Mouse (Mus musculus) kidney, embryonic 15.5 days (tissue): ENCODE measurements around the gene Thtpa. TPM values are rescaled to one million over a fixed set of nuclear protein-coding genes. Genes with fewer than 3 reads are reported as not detected.
A peak's percentile ranks its signal among the peaks of the same experiment; 100 is the strongest.

ENCODE experiments used
- ATAC-seq: fragments of 200-750 bp; cut with Nextera tagmentation; replicated peaks from 2 replicates; pipeline ENCODE4 v1.8.0; 2017; ENCODE audit warnings: moderate TSS enrichment; ENCODE audit not compliant: low FRiP score
- H3K27ac ChIP-seq: fragments of 300-500 bp; sonication (generic); 2 replicates; pipeline ENCODE4 v1.5.1; 2015; ENCODE audit warnings: mild to moderate bottlenecking, inconsistent platforms
- H3K27me3 ChIP-seq: fragments of 300-500 bp; sonication (generic); 2 replicates; pipeline ENCODE4 v1.6.1; 2015; ENCODE audit warnings: inconsistent platforms
- H3K36me3 ChIP-seq: fragments of 300-500 bp; sonication (generic); 2 replicates; pipeline ENCODE4 v1.6.1; 2015; ENCODE audit warnings: inconsistent platforms
- H3K4me1 ChIP-seq: fragments of 300-500 bp; sonication (generic); 2 replicates; pipeline ENCODE4 v1.6.1; 2015; ENCODE audit warnings: inconsistent platforms
- H3K4me2 ChIP-seq: fragments of 300-500 bp; sonication (generic); 2 replicates; pipeline ENCODE4 v1.6.1; 2015; ENCODE audit warnings: moderate library complexity, mild to moderate bottlenecking, inconsistent platforms
- H3K4me3 ChIP-seq: fragments of 300-500 bp; sonication (generic); replicated peaks from 2 replicates; pipeline ENCODE4 v1.5.1; 2015; ENCODE audit warnings: mild to moderate bottlenecking, inconsistent platforms
- H3K9ac ChIP-seq: fragments of 300-500 bp; sonication (generic); 2 replicates; pipeline ENCODE4 v1.6.1; 2015; ENCODE audit warnings: mild to moderate bottlenecking, inconsistent platforms
- H3K9me3 ChIP-seq: fragments of 300-500 bp; sonication (generic); replicated peaks from 2 replicates; pipeline ENCODE4 v1.6.1; 2016; ENCODE audit warnings: inconsistent platforms
- WGBS: fragments of 180-500 bp; shearing (Covaris S2); methylation state at CpG from one replicate; pipeline ENCODE4 v1.1.7; 2015; ENCODE audit warnings: mixed read lengths; 5-methylcytosine and 5-hydroxymethylcytosine counted together
- polyA plus RNA-seq: library from polyadenylated mRNA; unstranded; fragments of >200 nt; fragmentation: Nextera tagmentation; extraction: Ambion mirVana; gene quantifications from 2 replicates; pipeline ENCODE4 v1.2.1, GENCODE M21; 2015

The Thtpa gene
- polyA plus RNA-seq, 1 experiment from 2014 or later, result 21.5 TPM

- 57% methylated on average over 9 of the region's 9 CpGs for WGBS
- peaks cover 41% of the 10 kb centered on the region for H3K4me1 ChIP-seq
- H3K4me3 ChIP-seq, result no peak overlapping the region
- peak overlapping the region; percentile 22 for H3K4me2 ChIP-seq
- H3K9me3 ChIP-seq, result no peaks in the 10 kb centered on the region
- H3K36me3 ChIP-seq, result peaks cover 23% of the 10 kb centered on the region; the same call in 1 of the 2 replicates
- H3K27ac ChIP-seq, result peak overlapping the region; percentile 74; the same call in 1 of the 2 replicates
- no peak for ATAC-seq
- no peak overlapping the region; the same call in 1 of the 2 replicates for H3K9ac ChIP-seq
- H3K27me3 ChIP-seq, result no peaks in the 10 kb centered on the region
Measured at GRCm38 (mm10) chr14:55096573-55097087, 2.0 kb downstream of the Thtpa start.

GRCm38 (mm10) chr14:55097646-55098045, 3.1 kb downstream of the Thtpa start:
- no peak for ATAC-seq
- H3K27me3 ChIP-seq, result no peaks in the 10 kb centered on the region
- H3K4me2 ChIP-seq, result no peak overlapping the region
- H3K4me3 ChIP-seq, result no peak overlapping the region
- peaks cover 30% of the 10 kb centered on the region for H3K36me3 ChIP-seq
- 69% methylated on average over 10 of the region's 10 CpGs for WGBS
- H3K9ac ChIP-seq, result no peak overlapping the region
- H3K9me3 ChIP-seq, result no peaks in the 10 kb centered on the region
- H3K27ac ChIP-seq, result peak overlapping the region; percentile 74
- H3K4me1 ChIP-seq, result peaks cover 37% of the 10 kb centered on the region

GRCm38 (mm10) chr14:55098067-55098466, 3.5 kb downstream of the Thtpa start:
- Histone ChIP-seq H3K27ac (peak overlapping the region; percentile 74), H3K9me3 (no peaks in the 10 kb centered on the region), H3K27me3 (no peaks in the 10 kb centered on the region), H3K4me3 (no peak overlapping the region), H3K4me1 (peaks cover 37% of the 10 kb centered on the region), H3K36me3 (peaks cover 30% of the 10 kb centered on the region), H3K9ac (no peak overlapping the region), H3K4me2 (no peak overlapping the region)
- WGBS, result 51% methylated on average over 4 of the region's 4 CpGs
- peak; percentile 19; the same call in 1 of the 2 replicates for ATAC-seq

- ATAC-seq, result no peak
- Histone ChIP-seq H3K27me3 (no peaks in the 10 kb centered on the region), H3K9me3 (no peaks in the 10 kb centered on the region), H3K4me3 (no peak overlapping the region), H3K36me3 (peaks cover 30% of the 10 kb centered on the region), H3K27ac (no peak overlapping the region), H3K9ac (no peak overlapping the region), H3K4me2 (no peak overlapping the region), H3K4me1 (peaks cover 38% of the 10 kb centered on the region)
- WGBS, result 53% methylated on average over 4 of the region's 4 CpGs
Measured at GRCm38 (mm10) chr14:55101592-55101991, 7.0 kb downstream of the Thtpa start.

- Histone ChIP-seq H3K27me3 (no peaks in the 10 kb centered on the region), H3K27ac (no peak overlapping the region), H3K9me3 (no peaks in the 10 kb centered on the region), H3K4me1 (peaks cover 31% of the 10 kb centered on the region), H3K9ac (no peak overlapping the region), H3K4me3 (no peak overlapping the region), H3K4me2 (no peak overlapping the region), H3K36me3 (peaks cover 30% of the 10 kb centered on the region)
- no peak for ATAC-seq
- 74% methylated on average over 15 of the region's 15 CpGs for WGBS
Measured at GRCm38 (mm10) chr14:55102253-55102785, 7.7 kb downstream of the Thtpa start.

- no peak overlapping the region for H3K4me2 ChIP-seq
- peaks cover 39% of the 10 kb centered on the region for H3K4me1 ChIP-seq
- 86% methylated on average over 18 of the region's 18 CpGs for WGBS
- no peak overlapping the region for H3K9ac ChIP-seq
- H3K27me3 ChIP-seq, result peaks cover 10% of the 10 kb centered on the region; the same call in 1 of the 2 replicates
- no peaks in the 10 kb centered on the region for H3K9me3 ChIP-seq
- no peak overlapping the region for H3K4me3 ChIP-seq
- H3K27ac ChIP-seq, result peak overlapping the region; percentile 87
- no peak for ATAC-seq
- H3K36me3 ChIP-seq, result peaks cover 13% of the 10 kb centered on the region
Measured at GRCm38 (mm10) chr14:55104365-55104764, 9.8 kb downstream of the Thtpa start.

- peak overlapping the region; percentile 61 for H3K4me3 ChIP-seq
- H3K36me3 ChIP-seq, result peaks cover 9% of the 10 kb centered on the region; the same call in 1 of the 2 replicates
- peak; percentile 38 for ATAC-seq
- H3K4me1 ChIP-seq, result peaks cover 43% of the 10 kb centered on the region
- peak overlapping the region; percentile 61 for H3K9ac ChIP-seq
- 2% methylated on average over 7 of the region's 7 CpGs for WGBS
- H3K27ac ChIP-seq, result peak overlapping the region; percentile 87
- H3K4me2 ChIP-seq, result peak overlapping the region; percentile 96
- H3K9me3 ChIP-seq, result no peaks in the 10 kb centered on the region
- peaks cover 20% of the 10 kb centered on the region for H3K27me3 ChIP-seq
Measured at GRCm38 (mm10) chr14:55105386-55105785, 10.8 kb downstream of the Thtpa start.

- Histone ChIP-seq H3K4me3 (peak within 1 kb of the TSS; percentile 61), H3K4me1 (peaks cover 43% of the 10 kb centered on the region), H3K27ac (peak within 1 kb of the TSS; percentile 87), H3K9me3 (no peaks in the 10 kb centered on the region), H3K27me3 (peaks cover 28% of the 10 kb centered on the region), H3K4me2 (peak within 1 kb of the TSS; percentile 96), H3K9ac (peak within 1 kb of the TSS; percentile 61), H3K36me3 (peaks cover 7% of the 10 kb centered on the region; the same call in 1 of the 2 replicates)
- peak; percentile 59 for ATAC-seq
- 1% methylated on average over 39 of the region's 39 CpGs for WGBS
Measured at GRCm38 (mm10) chr14:55105836-55106809, 11.5 kb downstream of the Thtpa start, which contains the start of gene Ap1g2. TSS of gene Ap1g2 (minus strand) at chr14:55106593.

GRCm38 (mm10) chr14:55106990-55107389, 12.4 kb downstream of the Thtpa start:
- 82% methylated on average over 8 of the region's 8 CpGs for WGBS
- H3K27me3 ChIP-seq, result peaks cover 35% of the 10 kb centered on the region
- no peak overlapping the region for H3K9ac ChIP-seq
- H3K4me1 ChIP-seq, result peaks cover 43% of the 10 kb centered on the region
- H3K27ac ChIP-seq, result no peak overlapping the region
- H3K4me3 ChIP-seq, result no peak overlapping the region
- peaks cover 7% of the 10 kb centered on the region; the same call in 1 of the 2 replicates for H3K36me3 ChIP-seq
- no peak overlapping the region for H3K4me2 ChIP-seq
- ATAC-seq, result no peak
- no peaks in the 10 kb centered on the region for H3K9me3 ChIP-seq

GRCm38 (mm10) chr14:55108202-55108870, 13.8 kb downstream of the Thtpa start:
- H3K27me3 ChIP-seq, result peaks cover 48% of the 10 kb centered on the region
- WGBS, result 38% methylated on average over 9 of the region's 9 CpGs
- no peaks in the 10 kb centered on the region for H3K9me3 ChIP-seq
- no peak for ATAC-seq
- no peak overlapping the region for H3K4me3 ChIP-seq
- no peak overlapping the region for H3K9ac ChIP-seq
- no peaks in the 10 kb centered on the region for H3K36me3 ChIP-seq
- H3K4me2 ChIP-seq, result no peak overlapping the region
- H3K27ac ChIP-seq, result no peak overlapping the region
- H3K4me1 ChIP-seq, result peaks cover 43% of the 10 kb centered on the region

GRCm38 (mm10) chr14:55109048-55109873, 14.7 kb downstream of the Thtpa start:
- no peak overlapping the region for H3K4me3 ChIP-seq
- H3K27me3 ChIP-seq, result peaks cover 58% of the 10 kb centered on the region
- 7% methylated on average over 21 of the region's 21 CpGs for WGBS
- H3K27ac ChIP-seq, result no peak overlapping the region
- H3K4me2 ChIP-seq, result 0 out of 2 replicates have a peak overlapping the region, but pooled peaks have one; percentile 19
- H3K4me1 ChIP-seq, result peaks cover 49% of the 10 kb centered on the region
- no peaks in the 10 kb centered on the region for H3K9me3 ChIP-seq
- no peak for ATAC-seq
- H3K36me3 ChIP-seq, result no peaks in the 10 kb centered on the region
- no peak overlapping the region for H3K9ac ChIP-seq
